Mouse (Mus musculus): ENCODE measurements at regions not wholly inside any gene's neighbourhood (a gene's known extent, or its start where the extent isn't known, plus 50 kb on each side); places are given as distances from the start of the nearest gene placed in this dataset.

DNA sequence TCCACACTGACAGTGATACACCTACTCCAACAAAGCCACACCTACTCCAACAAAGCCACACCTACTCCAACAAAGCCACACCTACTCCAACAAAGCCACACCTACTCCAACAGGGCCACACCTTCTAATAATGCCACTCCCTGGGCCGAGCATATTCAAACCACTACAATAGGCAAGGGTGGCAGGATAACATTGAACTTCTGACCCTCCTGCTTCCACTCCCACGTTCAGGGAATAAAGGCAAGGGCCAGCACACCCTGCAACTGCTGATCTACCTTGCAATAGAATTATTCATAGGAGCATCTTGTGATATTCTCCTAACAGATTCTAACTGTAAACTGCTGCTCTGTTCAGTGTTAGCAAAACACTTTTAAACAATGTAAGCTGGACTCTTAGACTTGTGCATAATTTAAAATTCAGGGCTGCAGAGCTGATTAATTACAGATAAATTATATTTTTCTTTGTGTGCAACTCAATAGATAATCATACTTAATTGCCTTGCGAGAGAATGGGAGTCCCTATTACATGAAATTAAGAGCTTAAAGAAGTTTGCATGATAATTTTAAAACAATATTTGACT lies 107.7 kb upstream of the Trpc4 start:
- TF ChIP-seq POLR2A (IDR thresholded peaks at IDR 0.05; ENCODE audit: insufficient read length, low read depth) (no peak), E2F4 (IDR thresholded peaks at IDR 0.05; ENCODE audit: insufficient read depth) (no peak), MYOD1 (IDR thresholded peaks at IDR 0.05; ENCODE audit: control insufficient read depth in 1 of 3, insufficient read length in 2 of 3, low read depth in 2 of 3) (no peak), REST (IDR thresholded peaks at IDR 0.05; ENCODE audit: insufficient read depth, insufficient read length) (no peak)

Data from myocyte (in vitro differentiated cells).